Mouse (Mus musculus): ENCODE results near the gene Atmin. TPM values are rescaled to one million over a fixed set of nuclear protein-coding genes. Genes with fewer than 3 reads are reported as not detected.

Gene Atmin
- polyA plus RNA-seq, 1 experiment from 2014 or later: 20.8 TPM

GRCm38 (mm10) chr8:116954415-116954814, 11.2 kb downstream of the Atmin start:
- Histone ChIP-seq H3K27me3 (no peaks in the 10 kb centered on the region), H3K4me1 (no peaks in the 10 kb centered on the region), H3K9me3 (replicated peaks) (no peaks in the 10 kb centered on the region), H3K36me3 (peaks cover 63% of the 10 kb centered on the region), H3K4me2 (replicated peaks) (no peak overlapping the region), H3K4me3 (no peak overlapping the region), H3K27ac (no peak overlapping the region), H3K9ac (no peak overlapping the region)
- WGBS: 93% methylated on average over 9 of the region's 9 CpGs
- no peak for ATAC-seq (ENCODE audit: low FRiP score)

GRCm38 (mm10) chr8:116969531-116969930, 26.3 kb downstream of the Atmin start:
- no peak overlapping the region for H3K27ac ChIP-seq
- H3K4me2 ChIP-seq (replicated peaks): no peak overlapping the region
- H3K4me3 ChIP-seq: no peak overlapping the region
- H3K4me1 ChIP-seq: no peaks in the 10 kb centered on the region
- no peak overlapping the region for H3K9ac ChIP-seq
- no peak for ATAC-seq (ENCODE audit: low FRiP score)
- H3K9me3 ChIP-seq (replicated peaks): no peaks in the 10 kb centered on the region
- 84% methylated on average over 6 of the region's 6 CpGs for WGBS
- no peaks in the 10 kb centered on the region for H3K27me3 ChIP-seq
- 0 out of 2 replicates have a peak, but pooled peaks cover 9% of the 10 kb centered on the region for H3K36me3 ChIP-seq

- 0 out of 2 replicates have a peak, but pooled peaks cover 9% of the 10 kb centered on the region for H3K36me3 ChIP-seq
- no peak for ATAC-seq (ENCODE audit: low FRiP score)
- H3K9ac ChIP-seq: no peak overlapping the region
- no peak overlapping the region for H3K4me2 ChIP-seq (replicated peaks)
- H3K4me3 ChIP-seq: no peak overlapping the region
- no peak overlapping the region for H3K27ac ChIP-seq
- 39% methylated on average over 5 of the region's 5 CpGs for WGBS
- peaks cover 12% of the 10 kb centered on the region for H3K4me1 ChIP-seq
- no peaks in the 10 kb centered on the region for H3K9me3 ChIP-seq (replicated peaks)
- no peaks in the 10 kb centered on the region for H3K27me3 ChIP-seq
Observed at GRCm38 (mm10) chr8:116975066-116975465, 31.9 kb downstream of the Atmin start.

GRCm38 (mm10) chr8:116975606-116976005, 32.4 kb downstream of the Atmin start:
- H3K27me3 ChIP-seq: no peaks in the 10 kb centered on the region
- 68% methylated on average over 5 of the region's 5 CpGs for WGBS
- no peak overlapping the region for H3K4me3 ChIP-seq
- no peak for ATAC-seq (ENCODE audit: low FRiP score)
- H3K4me2 ChIP-seq (replicated peaks): no peak overlapping the region
- H3K27ac ChIP-seq: no peak overlapping the region
- peaks cover 12% of the 10 kb centered on the region for H3K4me1 ChIP-seq
- 0 out of 2 replicates have a peak, but pooled peaks cover 9% of the 10 kb centered on the region for H3K36me3 ChIP-seq
- no peaks in the 10 kb centered on the region for H3K9me3 ChIP-seq (replicated peaks)
- no peak overlapping the region for H3K9ac ChIP-seq

- no peaks in the 10 kb centered on the region for H3K27me3 ChIP-seq
- ATAC-seq (ENCODE audit: low FRiP score): no peak
- peak overlapping the region; percentile 45; the same call in 1 of the 2 replicates for H3K27ac ChIP-seq
- H3K36me3 ChIP-seq: 0 out of 2 replicates have a peak, but pooled peaks cover 2% of the 10 kb centered on the region
- no peaks in the 10 kb centered on the region for H3K9me3 ChIP-seq (replicated peaks)
- peak overlapping the region; percentile 52 for H3K9ac ChIP-seq
- peak overlapping the region; percentile 75 for H3K4me2 ChIP-seq (replicated peaks)
- peak overlapping the region; percentile 67 for H3K4me3 ChIP-seq
- WGBS: 37% methylated on average over 8 of the region's 8 CpGs
- H3K4me1 ChIP-seq: peaks cover 12% of the 10 kb centered on the region
Observed at GRCm38 (mm10) chr8:116978052-116978451, 34.9 kb downstream of the Atmin start.

- 0% methylated on average over 46 of the region's 46 CpGs for WGBS
- Histone ChIP-seq H3K27ac (peak within 1 kb of the TSS; percentile 45), H3K36me3 (peaks cover 8% of the 10 kb centered on the region), H3K9me3 (replicated peaks) (no peaks in the 10 kb centered on the region), H3K4me1 (peaks cover 12% of the 10 kb centered on the region), H3K27me3 (no peaks in the 10 kb centered on the region), H3K4me3 (peak within 1 kb of the TSS; percentile 67), H3K4me2 (replicated peaks) (peak within 1 kb of the TSS; percentile 75), H3K9ac (peak within 1 kb of the TSS; percentile 52)
- ATAC-seq (ENCODE audit: low FRiP score): peak; percentile 99
Observed at GRCm38 (mm10) chr8:116978631-116979256, 35.6 kb downstream of the Atmin start, which contains the start of gene 1700030J22Rik. 1700030J22Rik (minus strand) TSS chr8:116978959.

GRCm38 (mm10) chr8:116980117-116980516, 36.9 kb downstream of the Atmin start:
- no peak for ATAC-seq (ENCODE audit: low FRiP score)
- Histone ChIP-seq H3K27ac (no peak overlapping the region), H3K9me3 (replicated peaks) (no peaks in the 10 kb centered on the region), H3K27me3 (no peaks in the 10 kb centered on the region), H3K4me3 (no peak overlapping the region), H3K4me2 (replicated peaks) (no peak overlapping the region; the same call in 1 of the 2 replicates), H3K4me1 (peaks cover 12% of the 10 kb centered on the region), H3K9ac (no peak overlapping the region), H3K36me3 (peaks cover 12% of the 10 kb centered on the region)
- WGBS: 12% methylated on average over 4 of the region's 4 CpGs

GRCm38 (mm10) chr8:116989842-116990241, 46.6 kb downstream of the Atmin start:
- peaks cover 16% of the 10 kb centered on the region for H3K36me3 ChIP-seq
- 0 out of 2 replicates have a peak, but pooled peaks cover 3% of the 10 kb centered on the region for H3K27me3 ChIP-seq
- WGBS: 97% methylated on average over 3 of the region's 3 CpGs
- H3K4me2 ChIP-seq (replicated peaks): no peak overlapping the region
- H3K4me3 ChIP-seq: no peak overlapping the region
- H3K27ac ChIP-seq: no peak overlapping the region
- no peak for ATAC-seq (ENCODE audit: low FRiP score)
- no peak overlapping the region for H3K9ac ChIP-seq
- H3K4me1 ChIP-seq: peaks cover 13% of the 10 kb centered on the region
- no peaks in the 10 kb centered on the region for H3K9me3 ChIP-seq (replicated peaks)

GRCm38 (mm10) chr8:116991241-116991640, 48.0 kb downstream of the Atmin start:
- H3K4me2 ChIP-seq (replicated peaks): no peak overlapping the region
- 93% methylated on average over 8 of the region's 8 CpGs for WGBS
- H3K36me3 ChIP-seq: 0 out of 2 replicates have a peak, but pooled peaks cover 11% of the 10 kb centered on the region
- H3K4me3 ChIP-seq: no peak overlapping the region
- H3K4me1 ChIP-seq: peaks cover 13% of the 10 kb centered on the region
- H3K27me3 ChIP-seq: 0 out of 2 replicates have a peak, but pooled peaks cover 3% of the 10 kb centered on the region
- ATAC-seq (ENCODE audit: low FRiP score): no peak
- no peaks in the 10 kb centered on the region for H3K9me3 ChIP-seq (replicated peaks)
- 0 out of 2 replicates have a peak overlapping the region, but pooled peaks have one; percentile 18 for H3K9ac ChIP-seq
- no peak overlapping the region for H3K27ac ChIP-seq

GRCm38 (mm10) chr8:116992176-116992971, 49.2 kb downstream of the Atmin start:
- no peak for ATAC-seq (ENCODE audit: low FRiP score)
- H3K27me3 ChIP-seq: 0 out of 2 replicates have a peak, but pooled peaks cover 3% of the 10 kb centered on the region
- no peak overlapping the region for H3K27ac ChIP-seq
- peaks cover 13% of the 10 kb centered on the region for H3K4me1 ChIP-seq
- peak overlapping the region; percentile 86 for H3K4me2 ChIP-seq (replicated peaks)
- 11% methylated on average over 23 of the region's 23 CpGs for WGBS
- peak overlapping the region; percentile 64 for H3K9ac ChIP-seq
- peak overlapping the region; percentile 65 for H3K4me3 ChIP-seq
- H3K9me3 ChIP-seq (replicated peaks): no peaks in the 10 kb centered on the region
- 0 out of 2 replicates have a peak, but pooled peaks cover 3% of the 10 kb centered on the region for H3K36me3 ChIP-seq

GRCm38 (mm10) chr8:116993095-116993867, 50.1 kb downstream of the Atmin start, which contains the start of gene Gcsh:
Gcsh (minus strand) TSS chr8:116993537.
- H3K4me2 ChIP-seq (replicated peaks): peak within 1 kb of the TSS; percentile 86
- H3K36me3 ChIP-seq: 0 out of 2 replicates have a peak, but pooled peaks cover under 1% of the 10 kb centered on the region
- no peak within 1 kb of the TSS for H3K27ac ChIP-seq
- under 1% methylated on average over 56 of the region's 56 CpGs for WGBS
- 0 out of 2 replicates have a peak, but pooled peaks cover 3% of the 10 kb centered on the region for H3K27me3 ChIP-seq
- no peaks in the 10 kb centered on the region for H3K9me3 ChIP-seq (replicated peaks)
- H3K4me3 ChIP-seq: peak within 1 kb of the TSS; percentile 65
- peaks cover 13% of the 10 kb centered on the region for H3K4me1 ChIP-seq
- peak; percentile 100 for ATAC-seq (ENCODE audit: low FRiP score)
- peak within 1 kb of the TSS; percentile 64 for H3K9ac ChIP-seq
